Mouse (Mus musculus) heart, postnatal 0 days (tissue): Measurements from ENCODE around the gene Car2.

Source experiments
- CTCF ChIP-seq: IDR thresholded peaks from 2 replicates; pipeline ENCODE4 v1.5.1; 2016; ENCODE audit warnings: antibody characterized with exemption, control low read depth, low read depth
- EP300 ChIP-seq: IDR thresholded peaks from 2 replicates; pipeline ENCODE4 v1.6.1; 2016; ENCODE audit warnings: antibody characterized with exemption, low read depth

GRCm38 (mm10) chr3:14915355-14915754, 29.3 kb downstream of the Car2 start:
- TF ChIP-seq CTCF (no peak), EP300 (no peak)
